Mouse (Mus musculus): ENCODE results near the gene Fancc.

The Fancc gene

GRCm38 (mm10) chr13:63261676-63262075 is 235.4 kb downstream of the Fancc start:
- no peak for DNase-seq (ENCODE audit: low spot score)

GRCm38 (mm10) chr13:63260753-63261631 is 236.1 kb downstream of the Fancc start:
- DNase-seq (ENCODE audit: low spot score) = no peak

- DNase-seq (ENCODE audit: low spot score) = no peak
Observed at GRCm38 (mm10) chr13:63260133-63260532, 236.9 kb downstream of the Fancc start.

- no peak for DNase-seq (ENCODE audit: low spot score)
Observed at GRCm38 (mm10) chr13:63258671-63259070, 238.4 kb downstream of the Fancc start.

- no peak for DNase-seq (ENCODE audit: low spot score)
Observed at GRCm38 (mm10) chr13:63258167-63258582, 238.9 kb downstream of the Fancc start.

- no peak for DNase-seq (ENCODE audit: low spot score)
Observed at GRCm38 (mm10) chr13:63256807-63257206, 240.3 kb downstream of the Fancc start.

- DNase-seq (ENCODE audit: low spot score) = no peak
Observed at GRCm38 (mm10) chr13:63256146-63256545, 240.9 kb downstream of the Fancc start.

- DNase-seq (ENCODE audit: low spot score) = no peak
Observed at GRCm38 (mm10) chr13:63255519-63256011, 241.5 kb downstream of the Fancc start.

- no peak for DNase-seq (ENCODE audit: low spot score)
Observed at GRCm38 (mm10) chr13:63253886-63254636, 243.0 kb downstream of the Fancc start.

GRCm38 (mm10) chr13:63253147-63253546 is 243.9 kb downstream of the Fancc start:
- DNase-seq (ENCODE audit: low spot score) = no peak

- no peak for DNase-seq (ENCODE audit: low spot score)
Observed at GRCm38 (mm10) chr13:63252295-63253010, 244.6 kb downstream of the Fancc start.

GRCm38 (mm10) chr13:63251118-63251889 is 245.8 kb downstream of the Fancc start:
- no peak for DNase-seq (ENCODE audit: low spot score)

GRCm38 (mm10) chr13:63250441-63250980 is 246.6 kb downstream of the Fancc start:
- DNase-seq (ENCODE audit: low spot score) = no peak

GRCm38 (mm10) chr13:63249741-63250431 is 247.2 kb downstream of the Fancc start:
- no peak for DNase-seq (ENCODE audit: low spot score)

- no peak for DNase-seq (ENCODE audit: low spot score)
Observed at GRCm38 (mm10) chr13:63249171-63249570, 247.9 kb downstream of the Fancc start.

GRCm38 (mm10) chr13:63248318-63248717 is 248.8 kb downstream of the Fancc start:
- DNase-seq (ENCODE audit: low spot score) = no peak

- no peak for DNase-seq (ENCODE audit: low spot score)
Observed at GRCm38 (mm10) chr13:63247631-63248030, 249.4 kb downstream of the Fancc start.

- DNase-seq (ENCODE audit: low spot score) = no peak
Observed at GRCm38 (mm10) chr13:63247041-63247440, 250.0 kb downstream of the Fancc start.

GRCm38 (mm10) chr13:63246332-63246940 is 250.6 kb downstream of the Fancc start:
- DNase-seq (ENCODE audit: low spot score) = no peak

- DNase-seq (ENCODE audit: low spot score) = no peak
Observed at GRCm38 (mm10) chr13:63245812-63246211, 251.3 kb downstream of the Fancc start.
